Mouse (Mus musculus) neural tube, embryonic 14.5 days (tissue): ENCODE measurements at regions not wholly inside any gene's neighbourhood (a gene's known extent, or its start where the extent isn't known, plus 50 kb on each side); places are given as distances from the start of the nearest gene placed in this dataset.

Experiments
- ATAC-seq: fragments of 200-750 bp; cut with Nextera tagmentation; 2 replicates; pipeline ENCODE4 v1.8.0; 2017; ENCODE audit warnings: low read depth, mild to moderate bottlenecking, moderate TSS enrichment, moderate library complexity
- H3K27ac ChIP-seq: fragments of 300-500 bp; sonication (generic); 2 replicates; pipeline ENCODE4 v1.5.1; 2014; ENCODE audit warnings: low read depth, mild to moderate bottlenecking, control low read depth, low read length, moderate library complexity, mixed read lengths
- H3K27me3 ChIP-seq: fragments of 300-500 bp; sonication (generic); 2 replicates; pipeline ENCODE4 v1.6.1; 2014; ENCODE audit warnings: low read length; ENCODE audit not compliant: control insufficient read depth, insufficient read depth
- H3K36me3 ChIP-seq: fragments of 300-500 bp; sonication (generic); 2 replicates; pipeline ENCODE4 v1.6.1; 2014; ENCODE audit warnings: low read length, mixed read lengths; ENCODE audit not compliant: control insufficient read depth, insufficient read depth
- H3K4me1 ChIP-seq: fragments of 300-500 bp; sonication (generic); 2 replicates; pipeline ENCODE4 v1.6.1; 2014; ENCODE audit warnings: low read length; ENCODE audit not compliant: control insufficient read depth, insufficient read depth
- H3K4me2 ChIP-seq: fragments of 300-500 bp; sonication (generic); 2 replicates; pipeline ENCODE4 v1.6.1; 2014; ENCODE audit warnings: mild to moderate bottlenecking, low read depth, low read length, control low read depth
- H3K4me3 ChIP-seq: fragments of 300-500 bp; sonication (generic); 2 replicates; pipeline ENCODE4 v1.5.1; 2014; ENCODE audit warnings: low read depth, low read length, control low read depth, mixed read lengths
- H3K9ac ChIP-seq: fragments of 300-500 bp; sonication (generic); replicated peaks from 2 replicates; pipeline ENCODE4 v1.6.1; 2014; ENCODE audit warnings: low read depth, mild to moderate bottlenecking, control low read depth, low read length, mixed read lengths
- H3K9me3 ChIP-seq: fragments of 300-500 bp; sonication (generic); 2 replicates; pipeline ENCODE4 v1.6.1; 2016; ENCODE audit warnings: low read length; ENCODE audit not compliant: control insufficient read depth
- WGBS: fragments of 180-500 bp; shearing (Covaris S2); extraction: QIAGEN DNeasy Blood & Tissue Kit; methylation state at CpG from one replicate; pipeline ENCODE4 v1.1.7; 2014; 5-methylcytosine and 5-hydroxymethylcytosine counted together

DNA sequence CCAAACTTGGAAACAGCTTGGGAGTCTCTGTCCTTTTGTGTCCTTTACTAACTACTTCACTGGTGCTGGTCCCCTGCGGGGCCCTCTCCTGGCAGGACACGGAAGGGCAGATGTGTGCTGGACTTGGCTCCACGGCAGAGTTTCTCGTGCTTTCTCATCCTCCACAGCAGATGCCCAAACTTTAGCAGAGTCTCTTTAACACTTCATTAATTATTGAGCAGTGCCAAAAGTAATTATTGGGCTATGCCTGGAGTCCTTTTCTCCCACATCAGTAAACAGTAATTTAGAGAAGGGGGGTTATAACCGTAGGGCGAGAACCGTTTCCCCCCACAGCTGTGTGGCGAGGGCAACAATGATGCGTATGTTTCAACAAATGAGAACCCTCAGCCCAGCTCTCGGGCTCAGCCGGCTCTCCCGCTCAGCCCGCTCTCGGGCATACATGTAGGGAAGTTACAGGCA, 348.3 kb upstream of the Atp11b start:
- H3K4me2 ChIP-seq = peak overlapping the region; percentile 11; the same call in 1 of the 2 replicates
- 0 out of 2 replicates have a peak, but pooled peaks cover 2% of the 10 kb centered on the region for H3K4me1 ChIP-seq
- H3K36me3 ChIP-seq = no peaks in the 10 kb centered on the region
- H3K27me3 ChIP-seq = no peaks in the 10 kb centered on the region
- H3K4me3 ChIP-seq = no peak overlapping the region
- ATAC-seq = peak; percentile 80
- no peaks in the 10 kb centered on the region for H3K9me3 ChIP-seq
- 15% methylated on average over 14 of the region's 14 CpGs for whole genome bisulfite sequencing
- H3K9ac ChIP-seq = no peak overlapping the region
- H3K27ac ChIP-seq = peak overlapping the region; percentile 70; the same call in 1 of the 2 replicates

DNA sequence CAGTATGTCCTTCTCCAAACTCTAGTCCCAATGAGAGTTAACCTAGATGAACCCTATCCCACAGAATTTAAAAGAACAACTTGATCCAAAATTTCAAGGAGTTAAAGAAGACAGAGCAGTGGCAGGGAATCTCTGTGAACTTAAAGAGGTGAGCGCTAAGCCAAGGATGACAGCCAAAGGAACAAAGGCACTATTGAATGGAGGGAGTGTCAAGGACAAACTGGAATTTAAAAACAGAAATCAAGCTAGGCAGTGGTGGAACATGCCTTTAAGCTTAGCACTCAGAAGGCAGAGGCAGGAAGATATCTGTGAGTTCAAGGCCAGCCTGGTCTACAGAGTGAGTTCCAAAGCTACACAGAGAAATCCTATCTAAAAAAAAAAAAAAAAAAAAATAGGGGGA, 316.2 kb upstream of the Atp11b start:
- Histone ChIP-seq H3K4me3 (no peak overlapping the region), H3K4me1 (no peaks in the 10 kb centered on the region), H3K36me3 (no peaks in the 10 kb centered on the region), H3K27me3 (no peaks in the 10 kb centered on the region), H3K9ac (no peak overlapping the region), H3K27ac (no peak overlapping the region), H3K4me2 (no peak overlapping the region), H3K9me3 (no peaks in the 10 kb centered on the region)
- WGBS = 97% methylated on average over 1 of the region's 1 CpGs
- ATAC-seq = no peak

DNA sequence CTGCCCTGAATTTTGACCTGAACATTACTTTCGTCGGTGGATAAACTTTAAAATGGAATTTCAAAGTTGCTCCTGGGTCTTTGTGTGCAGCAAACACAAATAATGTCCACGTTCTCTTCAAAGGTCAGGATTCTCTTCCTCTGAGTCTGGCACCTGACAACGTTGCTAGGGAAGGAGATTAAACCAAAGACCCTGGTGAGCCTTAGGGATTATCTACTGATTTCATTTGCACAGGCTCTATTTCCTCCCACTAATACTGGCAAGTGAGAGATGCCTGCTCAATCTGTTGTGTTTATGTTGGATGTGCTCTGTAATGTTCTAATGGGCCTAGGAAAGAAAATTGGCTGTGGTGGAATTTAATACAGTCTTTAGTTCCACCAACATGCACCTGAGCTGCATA, 291.0 kb upstream of the Atp11b start:
- Histone ChIP-seq H3K27ac (no peak overlapping the region), H3K4me1 (no peaks in the 10 kb centered on the region), H3K4me3 (no peak overlapping the region), H3K36me3 (no peaks in the 10 kb centered on the region), H3K4me2 (no peak overlapping the region), H3K9me3 (no peaks in the 10 kb centered on the region), H3K9ac (no peak overlapping the region), H3K27me3 (no peaks in the 10 kb centered on the region)
- WGBS = 73% methylated on average over 4 of the region's 4 CpGs
- no peak for ATAC-seq

DNA sequence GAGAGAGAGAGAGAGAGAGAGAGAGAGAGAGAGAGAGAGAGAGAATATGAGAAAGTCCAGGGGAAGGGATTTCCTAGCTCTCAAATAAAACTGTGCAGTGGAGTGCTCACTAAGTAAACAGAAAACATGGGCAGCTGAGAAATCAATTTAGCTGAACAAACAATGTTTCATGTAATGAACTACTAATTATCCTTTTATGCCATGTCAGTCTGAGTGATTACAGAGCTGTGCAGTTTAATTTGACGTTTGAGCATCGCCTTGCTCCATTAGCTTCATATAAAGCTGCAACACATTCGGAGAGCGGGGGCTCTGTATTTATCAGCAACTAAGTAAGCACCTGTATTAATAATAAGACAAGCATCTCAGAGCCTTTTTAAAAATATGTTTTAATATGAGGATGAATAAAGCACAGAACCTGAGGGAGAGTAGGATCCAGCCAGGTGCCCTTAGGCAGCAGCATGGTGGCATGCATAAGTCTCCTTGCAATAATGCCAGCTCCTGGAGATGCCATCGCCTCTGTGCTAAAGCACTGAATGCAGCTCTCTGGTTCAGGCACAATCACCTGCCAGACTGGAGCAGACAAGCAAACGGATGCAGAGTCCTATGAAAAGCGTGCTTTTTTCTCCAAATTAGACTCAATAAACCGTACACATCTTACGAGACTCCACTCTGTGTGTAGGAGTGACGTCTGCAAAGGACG, 289.5 kb upstream of the Atp11b start:
- Histone ChIP-seq H3K9ac (no peak overlapping the region), H3K9me3 (no peaks in the 10 kb centered on the region), H3K27ac (no peak overlapping the region), H3K4me1 (no peaks in the 10 kb centered on the region), H3K36me3 (no peaks in the 10 kb centered on the region), H3K4me3 (no peak overlapping the region), H3K27me3 (no peaks in the 10 kb centered on the region), H3K4me2 (no peak overlapping the region)
- WGBS = 65% methylated on average over 11 of the region's 11 CpGs
- peak; percentile 62; the same call in 1 of the 2 replicates for ATAC-seq

DNA sequence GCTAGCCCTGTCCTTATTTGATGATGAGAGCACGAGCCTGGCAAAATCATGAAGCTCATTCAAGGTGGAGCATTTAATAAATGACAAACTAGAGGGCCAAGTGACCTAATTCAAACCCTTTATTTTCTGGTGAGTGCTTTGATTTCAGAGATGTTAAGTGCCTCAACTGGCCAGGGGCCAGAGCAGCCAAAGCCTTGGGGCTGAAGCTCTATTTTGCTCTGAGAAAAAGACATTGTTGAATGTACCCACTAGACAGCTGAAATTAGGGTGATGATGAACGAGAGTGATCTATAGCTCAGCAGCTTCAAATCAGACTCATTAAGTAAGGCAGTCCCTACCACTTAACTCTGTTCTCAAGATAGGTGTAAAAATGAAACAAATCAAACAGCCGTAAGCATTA, 287.9 kb upstream of the Atp11b start:
- Histone ChIP-seq H3K9ac (no peak overlapping the region), H3K9me3 (no peaks in the 10 kb centered on the region), H3K36me3 (no peaks in the 10 kb centered on the region), H3K4me2 (no peak overlapping the region), H3K27me3 (no peaks in the 10 kb centered on the region), H3K4me1 (no peaks in the 10 kb centered on the region), H3K4me3 (no peak overlapping the region), H3K27ac (no peak overlapping the region)
- 79% methylated on average over 3 of the region's 3 CpGs for WGBS
- ATAC-seq = no peak

DNA sequence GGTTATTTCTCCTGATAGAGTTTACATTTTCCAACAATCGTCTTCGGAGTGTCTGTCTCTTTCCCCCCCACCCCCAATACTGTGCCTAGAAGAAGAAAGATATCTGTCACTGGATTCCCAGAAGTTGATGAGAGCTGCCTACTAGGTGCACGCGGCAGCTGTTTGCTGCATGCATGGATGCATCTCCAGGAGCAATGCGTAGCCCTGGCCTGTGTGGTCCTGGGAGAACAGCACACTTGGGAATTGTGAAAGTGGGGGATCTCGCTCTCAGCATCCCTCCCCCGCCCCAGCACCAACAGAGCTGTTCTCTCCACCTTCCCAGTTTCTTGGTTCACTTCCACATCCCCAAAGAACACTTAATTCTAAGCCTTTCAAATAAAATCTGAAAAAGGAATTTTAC, 280.6 kb upstream of the Atp11b start:
- Histone ChIP-seq H3K27me3 (peaks cover 2% of the 10 kb centered on the region; the same call in 1 of the 2 replicates), H3K9me3 (no peaks in the 10 kb centered on the region), H3K4me3 (no peak overlapping the region), H3K4me1 (0 out of 2 replicates have a peak, but pooled peaks cover 3% of the 10 kb centered on the region), H3K27ac (no peak overlapping the region), H3K36me3 (no peaks in the 10 kb centered on the region), H3K9ac (no peak overlapping the region), H3K4me2 (no peak overlapping the region)
- 46% methylated on average over 7 of the region's 7 CpGs for WGBS
- ATAC-seq = peak; percentile 34; the same call in 1 of the 2 replicates

DNA sequence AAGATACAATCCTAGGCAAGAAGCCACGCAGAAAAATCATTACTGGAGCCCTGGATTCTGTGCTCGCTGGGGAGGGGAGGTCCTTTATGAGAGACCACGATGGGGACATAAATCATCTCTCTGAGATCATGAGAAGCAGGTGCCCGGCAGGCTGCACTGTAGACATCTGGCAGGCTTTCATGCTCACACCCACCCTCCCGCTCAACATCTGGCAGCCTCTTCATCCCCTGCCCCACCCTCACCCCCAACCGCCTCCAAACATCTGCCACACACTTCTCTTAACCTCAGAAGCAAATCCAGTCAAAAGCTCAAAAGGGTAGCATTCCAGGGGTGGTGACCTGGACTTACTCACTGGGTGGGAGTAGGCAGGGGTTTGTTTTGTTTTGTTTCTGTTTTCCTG, 279.5 kb upstream of the Atp11b start:
- Histone ChIP-seq H3K27ac (no peak overlapping the region), H3K9ac (no peak overlapping the region), H3K4me2 (no peak overlapping the region), H3K36me3 (no peaks in the 10 kb centered on the region), H3K4me1 (0 out of 2 replicates have a peak, but pooled peaks cover 3% of the 10 kb centered on the region), H3K27me3 (peaks cover 2% of the 10 kb centered on the region; the same call in 1 of the 2 replicates), H3K9me3 (no peaks in the 10 kb centered on the region), H3K4me3 (no peak overlapping the region)
- WGBS = 22% methylated on average over 6 of the region's 6 CpGs
- peak; percentile 44 for ATAC-seq

DNA sequence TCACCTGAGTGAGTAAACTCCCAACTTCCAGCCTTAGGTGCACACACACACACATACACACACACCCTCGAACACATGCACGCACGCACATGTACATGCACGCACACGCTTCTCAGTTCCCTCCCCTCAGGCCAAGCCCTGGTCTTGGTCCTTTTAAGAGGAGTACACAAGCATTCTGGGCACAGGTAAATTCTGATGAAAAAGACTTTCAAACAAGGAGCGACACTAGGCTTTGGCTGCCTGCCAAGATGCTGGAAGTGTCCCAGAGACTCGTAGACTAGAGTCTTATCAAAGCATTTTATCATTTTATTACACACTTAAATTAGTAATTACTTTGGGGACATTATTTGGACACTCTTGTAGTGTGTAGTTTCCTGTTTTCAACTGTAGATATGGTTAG, 278.6 kb upstream of the Atp11b start:
- H3K9me3 ChIP-seq = no peaks in the 10 kb centered on the region
- no peak for ATAC-seq
- H3K4me1 ChIP-seq = 0 out of 2 replicates have a peak, but pooled peaks cover 3% of the 10 kb centered on the region
- no peaks in the 10 kb centered on the region for H3K36me3 ChIP-seq
- H3K9ac ChIP-seq = no peak overlapping the region
- H3K4me3 ChIP-seq = no peak overlapping the region
- H3K4me2 ChIP-seq = no peak overlapping the region
- WGBS = 76% methylated on average over 7 of the region's 7 CpGs
- H3K27ac ChIP-seq = no peak overlapping the region
- H3K27me3 ChIP-seq = peaks cover 2% of the 10 kb centered on the region; the same call in 1 of the 2 replicates
